Mouse (Mus musculus) left cerebral cortex, postnatal 14 days (tissue): ENCODE results near the gene Csnka2ip. TPM values are rescaled to one million over a fixed set of nuclear protein-coding genes. Genes with fewer than 3 reads are reported as not detected.
A peak's percentile ranks its signal among the peaks of the same experiment; 100 is the strongest.

Source experiments
- DNase-seq, 2 experiments: peaks; one replicate each; pipeline ENCODE4 v3.0.0; 2021 to 2022; ENCODE audit warnings: low spot score in 2 of 2, mixed read lengths in 1 of 2
- intact Hi-C: fragments of 180-260 bp; cut with DNase I; formaldehyde crosslinking; loops from one replicate; pipeline ENCODE4 v1.15.1; 2025
- long read RNA-seq, 2 experiments: library from polyadenylated mRNA; stranded (forward); transcript quantifications; one replicate each; pipeline ENCODE4 v2.0.0; 2021
- total RNA-seq, 2 experiments: library from RNA; stranded (reverse); gene quantifications; 2 replicates each; pipeline ENCODE4 v1.2.3; 2021

Csnka2ip gene
- total RNA-seq = under 1 TPM; 0.90 to 0.97 TPM
- long read RNA-seq, experiment 1 = 0 reads
- long read RNA-seq, experiment 2 = 0 reads

GRCm38 (mm10) chr16:64602308-64602707 is at the start of gene Csnka2ip:
Gene Csnka2ip, minus strand, starts transcription at chr16:64602408.
- DNase-seq = no peak
- intact Hi-C loops = no loop called here

DNA sequence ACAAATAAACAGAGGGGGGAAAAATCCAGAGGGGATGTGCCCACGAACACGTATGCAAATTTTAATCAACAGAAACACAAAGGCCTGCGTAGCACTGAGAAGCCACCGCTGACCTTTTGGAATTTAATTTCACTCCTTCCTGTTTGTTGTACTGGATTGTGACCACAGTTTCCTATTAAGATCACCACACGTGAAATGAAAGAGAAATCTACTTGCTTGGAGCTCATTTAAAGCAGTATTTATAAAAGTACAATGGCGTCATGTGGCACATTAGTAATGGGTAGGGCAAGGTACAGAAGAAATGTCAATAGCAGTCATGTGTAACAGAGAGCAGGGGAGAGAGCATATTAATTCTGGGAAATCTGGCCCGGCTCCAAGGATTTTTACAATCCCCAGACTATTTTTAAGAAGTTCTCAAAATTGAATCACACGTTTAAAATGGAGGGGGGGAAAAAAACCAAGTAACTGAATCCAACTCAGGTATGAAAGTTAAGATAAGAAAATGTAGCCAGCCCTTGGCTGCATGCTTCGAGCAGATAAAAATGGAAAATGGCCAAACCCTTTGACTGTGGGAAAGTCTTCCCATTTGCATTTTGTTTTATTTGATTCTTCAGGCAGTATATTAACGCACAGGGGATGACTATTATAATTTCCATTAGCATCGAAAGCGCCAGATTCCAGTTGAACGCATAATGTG is 47.5 kb upstream of the Csnka2ip start:
- intact Hi-C loops = no loop called here
- DNase-seq = no peak

DNA sequence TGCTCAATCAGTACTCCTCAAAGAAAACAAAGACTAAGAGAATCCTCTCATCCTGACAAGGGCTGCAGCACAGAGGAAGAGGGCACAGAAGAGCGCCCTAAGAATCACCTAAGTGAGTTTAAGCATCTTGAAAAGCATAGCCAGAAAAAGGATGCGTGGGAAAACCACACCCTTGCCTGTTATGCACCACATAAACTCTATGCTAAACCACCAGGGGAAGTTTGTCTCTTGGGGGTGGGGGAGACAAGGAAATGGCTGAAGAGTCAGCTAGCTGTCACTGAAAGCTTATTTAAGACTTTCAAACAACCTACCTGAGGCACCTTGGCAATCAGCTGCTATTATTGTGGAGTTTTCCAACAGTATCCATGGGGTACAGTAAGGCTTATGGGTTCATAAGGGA is 45.6 kb upstream of the Csnka2ip start:
- intact Hi-C loops = no loop called here
- DNase-seq = no peak

GRCm38 (mm10) chr16:64635110-64635509 is 32.9 kb upstream of the Csnka2ip start:
- intact Hi-C loops = no loop called here
- no peak for DNase-seq

DNA sequence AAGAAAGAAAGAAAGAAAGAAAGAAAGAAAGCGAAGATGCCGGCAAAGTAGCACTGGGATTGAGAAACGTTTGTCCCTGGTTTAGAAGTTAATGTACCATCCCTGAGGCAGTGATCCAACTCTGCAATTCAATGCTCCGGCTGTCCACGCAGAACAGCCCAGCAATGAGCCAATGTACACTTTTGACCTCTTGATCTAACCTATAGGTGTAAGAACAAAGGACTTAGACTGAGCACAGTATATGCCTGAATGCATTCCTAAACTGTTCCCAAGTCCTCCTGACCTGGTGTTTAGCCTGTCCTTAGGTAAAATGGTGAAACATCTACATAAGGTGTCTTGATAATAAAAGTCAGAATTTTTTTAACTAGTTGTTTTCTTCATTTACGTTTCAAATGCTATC is 17.9 kb upstream of the Csnka2ip start:
- no peak for DNase-seq
- intact Hi-C loops = no loop called here

- intact Hi-C loops = no loop called here
- no peak for DNase-seq
Measured at GRCm38 (mm10) chr16:64614648-64615047, 12.4 kb upstream of the Csnka2ip start.

- DNase-seq = no peak
- intact Hi-C loops = no loop called here
Measured at GRCm38 (mm10) chr16:64607793-64608192, 5.6 kb upstream of the Csnka2ip start.

DNA sequence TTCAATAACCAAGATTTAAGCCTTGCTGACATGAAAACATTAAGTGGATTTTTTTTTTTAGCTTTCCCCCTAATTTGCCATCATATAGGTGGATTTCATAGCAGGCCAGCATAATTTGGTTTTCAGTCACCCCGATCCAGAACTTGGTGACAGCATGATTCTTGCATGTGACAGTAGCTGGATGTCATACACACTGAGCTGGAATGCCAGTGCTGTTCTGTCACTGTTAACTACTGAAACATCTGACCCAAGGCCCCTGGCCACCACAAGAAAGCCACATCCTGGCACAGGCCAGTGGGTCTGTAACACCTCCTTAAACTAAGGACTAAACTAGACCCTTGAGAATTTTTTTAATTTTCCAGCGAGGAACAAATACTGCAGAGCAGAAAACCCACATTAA is 15.4 kb downstream of the Csnka2ip start:
- no peak for DNase-seq
- intact Hi-C loops = no loop called here

- intact Hi-C loops = no loop called here
Measured at GRCm38 (mm10) chr16:64586262-64586619, 16.0 kb downstream of the Csnka2ip start.

GRCm38 (mm10) chr16:64585599-64586261 is 16.5 kb downstream of the Csnka2ip start:
- intact Hi-C loops = no loop called here
- no peak for DNase-seq

More at GRCm38 (mm10) chr16:64586262-64586619, 16.0 kb downstream of the Csnka2ip start:
- no peak for DNase-seq

DNA sequence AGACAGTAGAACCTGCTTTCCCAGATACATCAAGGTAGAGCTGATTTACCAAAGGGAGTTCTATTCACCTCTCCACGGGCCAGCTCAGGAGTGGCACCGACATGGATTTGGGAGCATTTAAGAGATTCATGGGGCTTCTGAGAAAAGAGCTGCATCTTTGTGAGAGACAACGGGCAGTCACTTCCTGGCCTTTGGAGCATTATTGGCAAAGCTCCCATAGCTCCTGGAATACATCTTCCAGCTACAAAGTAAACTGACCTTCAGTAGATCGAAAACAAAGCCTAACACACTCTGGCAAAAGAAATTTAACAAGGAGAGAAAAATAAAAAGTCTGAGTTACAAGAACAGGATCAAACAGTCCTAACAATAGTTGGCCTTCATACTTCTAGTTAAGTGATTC is 17.6 kb downstream of the Csnka2ip start:
- intact Hi-C loops = no loop called here

GRCm38 (mm10) chr16:64583406-64583805 is 18.8 kb downstream of the Csnka2ip start:
- intact Hi-C loops = no loop called here

More for the DNA sequence above, 17.6 kb downstream of the Csnka2ip start:
- DNase-seq = no peak

DNA sequence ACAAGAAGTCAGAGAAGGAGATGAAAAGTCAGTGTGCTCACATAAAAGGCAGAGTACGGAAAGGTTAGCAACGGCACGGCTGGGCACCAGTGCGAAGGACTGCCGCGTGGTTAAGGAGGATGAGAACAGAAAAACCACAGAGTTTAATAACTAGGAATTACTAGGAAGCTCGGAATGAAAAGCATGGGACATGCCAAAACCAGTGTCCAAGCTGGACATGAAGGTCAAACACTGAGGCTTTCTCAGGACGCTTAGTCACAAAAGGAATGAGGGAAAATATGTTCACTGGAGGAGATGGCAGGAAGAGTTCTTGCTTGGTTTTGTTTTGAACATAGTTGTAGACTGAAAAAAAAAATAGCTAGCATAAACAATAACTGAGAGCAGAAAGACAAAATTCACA is 32.7 kb downstream of the Csnka2ip start:
- intact Hi-C loops = no loop called here
- no peak for DNase-seq

More at GRCm38 (mm10) chr16:64583406-64583805, 18.8 kb downstream of the Csnka2ip start:
- DNase-seq = peak in 1 of 2 experiments; percentile 2

DNA sequence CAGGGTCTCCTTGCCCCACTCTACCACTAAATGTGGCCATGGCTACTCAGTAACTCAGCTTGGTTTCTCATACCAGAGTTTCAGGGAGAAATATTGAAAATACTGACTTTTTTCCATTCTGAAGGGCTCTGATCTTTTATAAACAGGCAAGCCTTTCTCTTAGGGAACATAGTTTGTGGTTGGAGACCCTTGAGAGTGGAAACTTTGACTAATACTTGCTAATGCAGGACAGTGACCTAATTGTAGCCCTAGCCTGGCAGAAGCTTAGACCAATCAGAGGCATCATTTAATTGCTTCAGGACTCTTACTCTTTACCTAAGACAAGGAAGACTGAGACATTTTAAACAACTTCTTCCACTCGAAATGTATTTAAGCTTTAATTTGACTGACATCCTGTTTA is 39.1 kb downstream of the Csnka2ip start:
- intact Hi-C loops = no loop called here
- no peak for DNase-seq

- DNase-seq = no peak
- intact Hi-C loops = no loop called here
Measured at GRCm38 (mm10) chr16:64558518-64558917, 43.7 kb downstream of the Csnka2ip start.

GRCm38 (mm10) chr16:64526883-64527282 is 75.3 kb downstream of the Csnka2ip start:
- DNase-seq = no peak
- intact Hi-C loops = no loop called here

GRCm38 (mm10) chr16:64524051-64524645 is 78.1 kb downstream of the Csnka2ip start:
- intact Hi-C loops = no loop called here
- DNase-seq = no peak

DNA sequence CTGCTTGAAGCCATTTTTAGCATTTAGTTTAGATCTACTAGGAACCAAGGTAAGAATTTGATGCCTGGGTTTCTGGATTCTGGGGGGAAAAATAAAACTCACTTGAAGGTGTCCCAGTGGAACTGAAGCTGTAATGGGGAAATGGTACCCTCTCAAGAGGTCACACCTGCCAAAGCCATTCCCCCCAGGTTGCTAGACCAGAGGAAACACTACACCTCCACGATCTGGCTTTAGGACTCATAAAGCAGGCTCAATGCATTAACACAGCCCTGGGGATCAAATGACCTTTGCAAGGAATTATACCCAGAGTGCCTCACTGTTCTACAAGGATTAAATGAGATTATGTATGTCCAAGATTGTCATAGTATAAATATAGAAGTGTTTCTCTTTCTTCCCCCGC is 88.8 kb downstream of the Csnka2ip start:
- intact Hi-C loops = no loop called here
- no peak for DNase-seq
